Mouse (Mus musculus) brain, embryonic 14.5 days (tissue): ENCODE measurements around the gene Rasgrf2.

Experiments used
- CTCF ChIP-seq: fragments of 200-500 bp; IDR thresholded peaks from 2 replicates; pipeline ENCODE4 v1.5.1; 2012; ENCODE audit warnings: inconsistent platforms, mild to moderate bottlenecking, moderate library complexity, borderline replicate concordance; ENCODE audit not compliant: insufficient read depth, insufficient read length; ENCODE audit errors: extremely low read depth
- POLR2A ChIP-seq: fragments of 200-500 bp; IDR thresholded peaks from 2 replicates; pipeline ENCODE4 v1.6.1; 2012; ENCODE audit warnings: mild to moderate bottlenecking, inconsistent platforms, borderline replicate concordance; ENCODE audit not compliant: poor library complexity, insufficient read depth, insufficient read length, severe bottlenecking; ENCODE audit errors: extremely low read depth

DNA sequence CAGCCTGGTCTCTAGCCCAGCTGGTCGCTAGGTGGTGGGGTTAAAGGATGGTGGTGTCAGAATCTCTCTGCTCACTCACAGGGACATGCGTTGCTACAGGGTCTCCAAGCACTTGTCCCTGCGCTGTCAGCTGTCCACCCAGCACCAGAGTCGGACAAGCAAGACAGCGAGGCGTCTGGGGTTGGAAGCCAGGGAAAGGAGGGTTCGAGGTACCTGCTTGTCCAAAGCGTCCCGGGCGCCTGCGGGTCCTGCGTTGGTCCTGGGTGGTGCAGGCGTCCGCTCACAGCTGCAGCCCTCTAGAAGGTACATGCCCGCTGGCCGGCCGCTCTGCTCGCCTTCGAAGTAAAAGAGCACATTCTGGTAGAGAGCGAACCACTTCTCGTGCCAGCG is 467 bp downstream of the Rasgrf2 start:
- TF ChIP-seq POLR2A, result no peak
- no peak for TF ChIP-seq CTCF
